Mouse (Mus musculus): ENCODE data around the gene Arhgap22.
A peak's percentile ranks its signal among the peaks of the same experiment; 100 is the strongest.

Gene Arhgap22

DNA sequence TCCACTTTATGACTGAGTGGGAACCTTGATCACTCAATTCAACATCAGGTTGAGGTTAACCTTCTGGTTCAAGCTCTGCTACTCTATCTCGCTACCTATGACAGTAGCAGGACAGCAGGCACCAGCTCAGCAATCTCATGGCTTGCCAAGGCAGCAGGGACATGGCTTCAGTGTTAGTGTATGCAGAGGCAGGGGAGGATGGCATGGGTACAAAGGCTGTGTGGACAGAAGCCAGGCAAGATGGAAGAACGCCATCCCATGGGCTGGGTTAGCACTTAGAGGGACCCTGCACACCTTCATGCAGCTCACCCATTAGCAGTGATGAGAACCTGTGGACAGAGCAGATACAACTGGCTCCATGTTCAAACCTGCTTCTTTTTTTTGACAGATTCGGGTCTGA lies 163.4 kb downstream of the Arhgap22 start:
- no peak for DNase-seq

DNA sequence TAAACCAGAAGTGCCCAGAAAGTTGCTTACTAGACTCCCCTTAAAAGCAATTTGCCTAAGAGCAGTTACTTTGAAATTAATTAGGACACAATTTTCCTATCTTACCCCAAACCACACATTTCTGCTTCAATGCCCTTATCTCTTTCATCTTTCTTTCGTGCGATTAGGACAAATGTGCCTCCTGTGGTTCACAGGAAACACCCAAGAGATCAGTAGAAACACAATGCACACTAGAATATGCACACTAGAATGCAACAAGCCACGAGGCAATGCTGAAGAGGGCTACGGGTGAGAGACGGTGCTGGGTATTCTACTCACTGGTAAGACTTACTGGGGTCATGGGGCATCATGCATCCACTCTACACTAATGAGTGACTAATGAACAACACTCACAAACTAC lies 164.9 kb downstream of the Arhgap22 start:
- DNase-seq, result no peak

DNA sequence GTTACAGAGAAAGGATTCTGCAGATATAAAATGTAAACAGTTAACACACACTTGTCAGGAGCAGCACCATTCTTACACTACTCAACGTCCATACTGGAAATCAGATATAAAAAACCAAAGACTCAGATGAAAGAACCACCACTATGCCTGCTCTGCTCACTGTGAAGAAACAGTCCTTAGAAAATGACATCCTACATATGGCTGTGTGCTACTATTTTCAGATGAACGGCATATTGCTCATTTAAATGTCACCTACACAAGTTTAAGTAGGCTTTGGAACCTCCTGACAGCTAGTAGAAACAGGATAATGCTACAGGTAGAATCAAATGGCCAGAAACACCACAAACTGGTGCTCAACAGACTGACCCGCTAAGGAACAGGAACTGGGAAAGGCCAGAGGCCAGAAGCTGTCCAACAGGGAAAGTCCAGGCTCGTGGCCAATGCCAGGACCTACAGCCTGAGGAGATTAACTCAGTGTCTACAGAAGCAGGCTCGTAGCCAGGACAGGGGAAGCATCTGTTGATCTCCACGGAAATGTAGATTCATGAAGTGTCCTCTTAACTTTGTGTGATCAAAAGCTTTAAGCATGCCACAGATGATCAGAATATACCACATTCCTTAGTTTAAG lies 167.1 kb downstream of the Arhgap22 start:
- peak; percentile 63 to 79 for DNase-seq

DNA sequence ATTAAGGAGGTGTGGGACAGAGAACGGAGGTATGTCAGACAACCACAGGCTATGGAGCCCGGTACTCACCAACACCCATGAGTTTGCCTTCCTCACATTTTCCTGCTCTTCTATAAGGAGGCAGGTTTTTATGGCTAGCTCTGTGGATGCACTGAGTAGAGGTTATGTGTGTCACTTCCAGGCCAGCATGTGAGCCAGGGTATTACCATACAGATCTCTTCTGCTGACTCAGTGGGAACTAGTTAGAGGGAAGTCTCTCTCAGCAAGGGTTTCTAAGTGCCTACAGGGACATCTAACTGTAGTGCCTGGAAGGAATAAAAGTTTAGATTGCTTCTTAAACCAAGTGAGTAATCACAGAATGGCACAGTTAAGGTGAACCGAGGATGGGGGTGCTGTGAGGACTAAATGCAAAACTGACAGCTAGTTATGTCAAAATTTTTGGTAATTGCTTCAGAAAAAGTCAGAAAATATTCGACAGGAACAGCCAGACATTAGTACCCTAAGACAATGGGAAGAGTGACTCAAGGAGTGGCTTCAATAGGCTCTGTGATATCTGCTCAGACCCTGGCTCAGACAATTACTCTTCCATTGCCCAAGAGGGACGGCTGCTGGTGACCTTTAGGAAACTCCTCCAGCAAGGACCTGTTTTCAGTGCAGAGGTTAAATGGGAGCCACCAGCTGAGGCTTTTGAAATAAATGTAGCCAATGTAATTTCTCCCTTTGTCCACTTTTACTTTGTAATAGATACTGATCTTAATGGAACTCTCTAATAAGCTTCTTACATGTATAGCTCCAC lies 184.4 kb downstream of the Arhgap22 start:
- DNase-seq, result no peak

DNA sequence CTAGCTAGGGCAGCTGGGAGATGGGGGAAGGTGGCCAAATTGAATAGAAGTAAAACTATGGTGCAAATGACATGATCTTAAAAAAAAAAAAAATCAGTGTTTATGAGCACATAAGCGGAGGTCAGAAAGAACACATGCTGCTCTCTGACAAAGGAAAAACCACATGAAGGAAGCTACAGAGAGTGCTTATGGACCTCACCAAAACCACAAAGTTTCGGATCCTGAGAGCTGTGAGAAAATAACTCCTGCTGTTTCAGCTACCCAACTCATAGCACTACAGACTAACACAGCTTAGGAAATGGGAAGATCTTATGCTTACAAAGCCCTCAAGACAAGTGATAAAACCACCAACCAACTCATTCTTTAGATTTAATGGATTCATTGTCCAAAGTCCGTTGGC lies 186.2 kb downstream of the Arhgap22 start:
- DNase-seq, result no peak

DNA sequence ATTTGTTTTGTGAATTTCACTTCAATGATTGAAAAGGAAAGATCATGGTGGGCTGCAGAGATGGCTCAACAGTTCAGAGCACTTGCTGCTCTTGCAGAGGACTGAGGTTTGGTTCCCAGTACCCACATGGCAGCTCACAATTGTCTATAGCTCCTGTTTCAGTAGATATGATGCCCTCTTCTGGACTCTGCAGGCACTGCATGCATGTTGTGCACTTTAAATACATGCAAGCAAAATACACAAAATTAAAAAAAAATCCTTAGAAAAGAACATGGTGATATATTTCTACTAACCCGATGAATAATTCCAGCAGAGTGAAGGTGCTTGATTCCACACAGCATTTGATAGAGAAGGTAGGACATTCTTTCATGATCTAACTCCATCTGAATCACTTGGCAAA lies 188.5 kb downstream of the Arhgap22 start:
- DNase-seq, result peak in 1 of 2 experiments; percentile 19

DNA sequence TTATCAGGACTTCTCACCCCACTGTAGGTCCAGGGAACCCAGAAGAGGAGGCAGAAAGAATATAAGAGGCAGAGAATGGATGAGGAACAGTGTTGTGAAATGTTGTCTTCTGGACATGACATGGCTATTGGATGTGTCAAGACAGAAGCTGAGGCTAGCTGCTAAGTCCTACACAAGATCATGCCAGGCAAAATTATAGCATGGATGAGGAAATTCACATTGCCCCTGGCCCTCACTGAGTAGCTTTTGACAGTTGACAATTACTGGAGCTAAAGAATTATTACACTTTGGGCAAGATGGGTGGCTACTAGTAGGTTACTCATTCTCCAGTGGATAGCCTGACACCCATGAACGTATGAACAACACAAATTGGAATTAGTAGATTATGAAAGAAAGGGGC lies 201.9 kb downstream of the Arhgap22 start:
- no peak for DNase-seq

DNA sequence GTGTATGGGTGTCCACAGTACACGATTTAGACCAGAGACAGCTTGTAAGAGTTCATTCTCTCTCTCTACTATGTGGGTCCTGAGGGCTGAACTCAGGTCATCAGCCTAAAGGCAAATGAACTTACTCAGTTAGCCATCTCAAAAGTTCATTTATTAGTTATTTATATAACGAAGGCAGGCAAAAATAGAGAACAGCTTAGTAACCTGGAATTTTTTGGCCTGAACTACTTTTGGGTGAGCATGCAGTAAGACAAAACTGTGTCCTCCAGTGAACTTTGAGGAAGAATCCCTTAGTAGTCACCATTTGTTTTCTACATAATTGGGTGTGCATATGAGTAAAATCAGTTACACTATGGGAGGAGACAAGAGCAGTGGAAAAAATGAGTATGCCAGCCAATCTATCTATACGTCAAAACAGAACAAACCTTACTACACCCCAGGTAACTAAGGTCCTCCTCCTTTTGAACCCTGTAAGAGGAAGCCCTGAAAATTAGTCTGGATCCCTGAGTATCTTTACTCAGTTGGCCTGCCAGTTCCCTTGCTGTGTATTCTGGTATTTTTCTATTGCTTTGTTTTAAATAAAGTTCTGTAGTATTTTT lies 204.6 kb downstream of the Arhgap22 start:
- DNase-seq, result no peak
